Mouse (Mus musculus): ENCODE measurements around the gene Ablim2. TPM values are rescaled to one million over a fixed set of nuclear protein-coding genes. Genes with fewer than 3 reads are reported as not detected.
A peak's percentile ranks its signal among the peaks of the same experiment; 100 is the strongest.

Gene Ablim2
- polyA plus RNA-seq, 1 experiment: 5.8 TPM

DNA sequence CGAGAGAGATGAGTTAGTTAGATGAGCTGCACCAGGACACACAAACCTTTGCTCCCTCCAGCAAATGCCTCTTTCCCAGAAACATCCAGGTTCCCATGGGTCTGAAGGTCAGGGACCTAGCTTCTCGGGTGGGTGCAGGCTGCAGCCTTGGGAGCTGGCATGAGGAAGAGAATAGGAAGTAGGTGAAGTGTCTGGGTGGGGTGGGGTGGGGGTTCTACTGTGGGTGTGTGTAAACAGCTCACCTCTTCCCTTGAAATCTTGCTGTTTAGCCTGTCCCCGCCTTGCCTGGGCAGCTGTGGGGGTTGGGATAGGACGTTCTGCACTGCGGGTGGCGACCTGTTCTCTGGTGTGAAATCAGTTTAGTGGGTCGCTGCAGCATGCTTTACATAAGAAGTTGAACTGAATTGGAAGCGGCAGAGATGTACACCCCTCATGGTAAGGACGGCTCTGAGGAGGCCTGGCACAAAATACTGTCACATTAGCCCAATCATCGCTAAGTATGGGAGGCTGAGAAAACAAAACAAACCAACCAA is 25.0 kb downstream of the Ablim2 start:
- Histone ChIP-seq H3K27ac (ENCODE audit: insufficient read depth, low read depth, low read length) (no peak overlapping the region), H3K4me1 (ENCODE audit: control insufficient read depth, insufficient read depth, low read length) (no peaks in the 10 kb centered on the region), H3K4me3 (ENCODE audit: insufficient read depth, low read depth, low read length) (no peak overlapping the region), H3K27me3 (replicated peaks; ENCODE audit: control insufficient read depth, insufficient read depth, low read length) (no peaks in the 10 kb centered on the region), H3K36me3 (ENCODE audit: control insufficient read depth, insufficient read depth, low read length) (no peaks in the 10 kb centered on the region)
- WGBS: 61% methylated on average over 10 of the region's 10 CpGs
- no peak for DNase-seq
- no peak for TF ChIP-seq POLR2A (IDR thresholded peaks at IDR 0.05; ENCODE audit: low read depth, low read length)
- no peak for TF ChIP-seq CTCF (conservative IDR thresholded peaks at IDR 0.05; ENCODE audit: insufficient read depth, insufficient read length, low read depth, low read length)

DNA sequence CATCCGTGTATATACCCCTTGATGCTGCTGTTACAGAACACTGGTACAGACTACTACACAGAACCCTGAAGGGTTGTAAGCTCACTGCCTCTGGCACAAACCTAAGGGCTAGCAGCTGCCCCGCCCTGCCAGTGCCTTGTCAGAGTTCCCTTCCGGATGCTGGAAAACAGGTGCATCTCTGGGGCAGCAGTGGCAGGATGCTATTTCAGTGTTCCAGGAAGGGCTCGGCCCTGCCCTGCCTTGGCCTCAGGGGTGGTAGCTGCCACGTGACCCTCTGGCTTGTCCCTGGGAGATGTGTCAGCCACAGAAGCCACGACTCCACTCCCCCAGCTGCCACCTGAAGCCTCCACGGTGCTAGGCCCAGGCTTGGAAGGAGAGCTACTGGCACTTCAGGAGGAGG is 28.2 kb downstream of the Ablim2 start:
- no peak overlapping the region for H3K4me3 ChIP-seq (ENCODE audit: insufficient read depth, low read depth, low read length)
- no peak overlapping the region for H3K27ac ChIP-seq (ENCODE audit: insufficient read depth, low read depth, low read length)
- DNase-seq: no peak
- H3K36me3 ChIP-seq (ENCODE audit: control insufficient read depth, insufficient read depth, low read length): no peaks in the 10 kb centered on the region
- no peaks in the 10 kb centered on the region for H3K4me1 ChIP-seq (ENCODE audit: control insufficient read depth, insufficient read depth, low read length)
- TF ChIP-seq CTCF (conservative IDR thresholded peaks at IDR 0.05; ENCODE audit: insufficient read depth, insufficient read length, low read depth, low read length): no peak
- TF ChIP-seq POLR2A (IDR thresholded peaks at IDR 0.05; ENCODE audit: low read depth, low read length): no peak
- H3K27me3 ChIP-seq (replicated peaks; ENCODE audit: control insufficient read depth, insufficient read depth, low read length): no peaks in the 10 kb centered on the region
- 63% methylated on average over 7 of the region's 7 CpGs for WGBS

DNA sequence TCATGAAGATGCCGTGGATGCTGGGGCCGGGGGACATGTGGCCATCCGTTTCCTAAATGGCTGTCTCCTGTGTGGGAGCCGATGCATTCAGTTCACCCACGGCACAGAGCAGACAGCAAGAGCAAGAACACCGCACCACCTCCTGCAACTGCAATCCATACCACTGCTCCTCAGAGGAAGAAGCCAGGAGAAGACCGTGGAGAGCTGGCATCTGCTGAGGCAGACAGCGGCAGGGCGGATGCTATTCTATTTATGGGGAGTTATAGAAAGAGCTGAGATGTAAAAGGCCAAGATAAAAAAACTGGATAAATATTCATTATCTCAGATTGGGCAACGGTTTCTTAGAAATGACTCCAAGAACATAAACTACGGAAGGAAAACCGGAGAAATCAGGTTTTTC is 30.2 kb downstream of the Ablim2 start:
- Histone ChIP-seq H3K4me1 (ENCODE audit: control insufficient read depth, insufficient read depth, low read length) (no peaks in the 10 kb centered on the region), H3K27ac (ENCODE audit: insufficient read depth, low read depth, low read length) (no peak overlapping the region), H3K36me3 (ENCODE audit: control insufficient read depth, insufficient read depth, low read length) (no peaks in the 10 kb centered on the region), H3K4me3 (ENCODE audit: insufficient read depth, low read depth, low read length) (no peak overlapping the region), H3K27me3 (replicated peaks; ENCODE audit: control insufficient read depth, insufficient read depth, low read length) (no peaks in the 10 kb centered on the region)
- no peak for DNase-seq
- 87% methylated on average over 12 of the region's 12 CpGs for WGBS
- no peak for TF ChIP-seq POLR2A (IDR thresholded peaks at IDR 0.05; ENCODE audit: low read depth, low read length)
- no peak for TF ChIP-seq CTCF (conservative IDR thresholded peaks at IDR 0.05; ENCODE audit: insufficient read depth, insufficient read length, low read depth, low read length)

DNA sequence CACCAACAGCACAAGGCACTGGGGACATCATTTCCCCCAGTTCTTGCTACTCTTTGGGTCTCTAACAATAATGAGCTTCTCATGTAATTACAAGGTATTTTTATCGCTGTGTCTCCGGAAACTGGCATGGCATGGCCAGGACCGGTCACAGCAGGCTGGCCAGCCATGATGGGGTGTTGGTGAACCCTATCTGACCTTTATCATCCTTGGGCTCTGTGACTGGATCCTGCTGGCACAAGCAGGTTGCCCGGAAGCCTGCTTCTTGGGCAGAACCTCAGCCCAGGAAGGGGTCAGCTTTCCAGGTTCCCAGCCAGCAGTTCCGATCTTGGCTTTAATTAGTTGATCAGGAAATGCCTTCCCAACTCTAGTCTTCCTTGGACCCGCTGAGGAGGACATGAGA is 31.0 kb downstream of the Ablim2 start:
- Histone ChIP-seq H3K27me3 (replicated peaks; ENCODE audit: control insufficient read depth, insufficient read depth, low read length) (no peaks in the 10 kb centered on the region), H3K27ac (ENCODE audit: insufficient read depth, low read depth, low read length) (no peak overlapping the region), H3K4me3 (ENCODE audit: insufficient read depth, low read depth, low read length) (no peak overlapping the region), H3K4me1 (ENCODE audit: control insufficient read depth, insufficient read depth, low read length) (no peaks in the 10 kb centered on the region), H3K36me3 (ENCODE audit: control insufficient read depth, insufficient read depth, low read length) (no peaks in the 10 kb centered on the region)
- 38% methylated on average over 6 of the region's 6 CpGs for whole genome bisulfite sequencing
- no peak for TF ChIP-seq POLR2A (IDR thresholded peaks at IDR 0.05; ENCODE audit: low read depth, low read length)
- TF ChIP-seq CTCF (conservative IDR thresholded peaks at IDR 0.05; ENCODE audit: insufficient read depth, insufficient read length, low read depth, low read length): no peak
- peak; percentile 26 for DNase-seq

DNA sequence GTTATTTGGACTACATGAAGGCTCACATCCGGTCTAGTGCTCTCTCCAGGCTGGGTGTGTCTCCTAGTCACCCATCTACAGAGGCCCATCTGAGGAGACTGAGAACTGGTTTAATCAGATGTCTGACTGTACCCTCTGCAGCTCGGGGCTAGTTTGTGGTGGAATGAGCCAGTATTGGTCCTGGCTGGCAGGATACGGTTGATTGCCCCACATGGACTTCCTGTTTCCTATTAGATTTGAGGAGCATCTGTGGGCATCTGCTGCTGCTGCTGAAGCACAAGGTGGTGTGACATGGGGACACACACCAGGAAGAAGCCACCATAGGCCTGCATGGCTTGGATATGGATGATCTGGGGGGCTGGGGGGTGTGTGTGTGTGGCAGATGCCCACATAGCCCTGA is 32.0 kb downstream of the Ablim2 start:
- Histone ChIP-seq H3K27me3 (replicated peaks; ENCODE audit: control insufficient read depth, insufficient read depth, low read length) (no peaks in the 10 kb centered on the region), H3K4me3 (ENCODE audit: insufficient read depth, low read depth, low read length) (no peak overlapping the region), H3K27ac (ENCODE audit: insufficient read depth, low read depth, low read length) (no peak overlapping the region), H3K36me3 (ENCODE audit: control insufficient read depth, insufficient read depth, low read length) (no peaks in the 10 kb centered on the region), H3K4me1 (ENCODE audit: control insufficient read depth, insufficient read depth, low read length) (no peaks in the 10 kb centered on the region)
- 57% methylated on average over 3 of the region's 3 CpGs for WGBS
- DNase-seq: peak; percentile 5
- TF ChIP-seq CTCF (conservative IDR thresholded peaks at IDR 0.05; ENCODE audit: insufficient read depth, insufficient read length, low read depth, low read length) (no peak), POLR2A (IDR thresholded peaks at IDR 0.05; ENCODE audit: low read depth, low read length) (no peak)

DNA sequence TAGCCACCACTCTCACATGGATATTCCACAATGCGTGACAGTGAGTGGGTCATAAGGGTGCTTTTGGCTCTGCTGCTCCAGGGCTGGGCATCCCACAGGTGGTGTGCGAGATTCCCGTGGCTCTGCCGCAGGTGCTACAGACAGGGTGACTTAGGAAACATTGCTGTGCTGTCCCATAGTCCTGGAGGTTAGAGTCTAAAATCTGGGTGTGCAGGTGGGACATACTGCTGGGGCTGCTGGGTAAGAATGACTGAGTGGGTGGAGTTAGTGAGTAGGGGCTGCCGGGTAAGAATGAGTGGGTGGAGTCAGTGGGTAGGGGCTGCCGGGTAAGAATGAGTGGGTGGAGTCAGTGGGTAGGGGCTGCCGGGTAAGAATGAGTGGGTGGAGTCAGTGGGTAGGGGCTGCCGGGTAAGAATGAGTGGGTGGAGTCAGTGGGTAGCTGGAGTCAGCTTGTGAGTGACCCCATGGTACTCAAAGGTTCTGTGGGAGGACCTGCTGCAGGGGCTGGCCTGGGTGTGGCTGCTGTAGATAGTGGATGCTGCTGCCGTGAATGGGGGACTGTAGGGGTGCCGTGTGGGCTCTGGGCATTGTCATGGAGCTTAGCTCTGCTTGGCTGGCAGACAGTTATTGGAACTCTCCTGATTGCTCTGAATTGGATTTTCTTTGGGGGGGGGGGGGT is 32.8 kb downstream of the Ablim2 start:
- no peaks in the 10 kb centered on the region for H3K4me1 ChIP-seq (ENCODE audit: control insufficient read depth, insufficient read depth, low read length)
- no peak overlapping the region for H3K27ac ChIP-seq (ENCODE audit: insufficient read depth, low read depth, low read length)
- H3K4me3 ChIP-seq (ENCODE audit: insufficient read depth, low read depth, low read length): no peak overlapping the region
- no peaks in the 10 kb centered on the region for H3K36me3 ChIP-seq (ENCODE audit: control insufficient read depth, insufficient read depth, low read length)
- DNase-seq: no peak
- H3K27me3 ChIP-seq (replicated peaks; ENCODE audit: control insufficient read depth, insufficient read depth, low read length): no peaks in the 10 kb centered on the region
- 48% methylated on average over 10 of the region's 10 CpGs for WGBS
- TF ChIP-seq POLR2A (IDR thresholded peaks at IDR 0.05; ENCODE audit: low read depth, low read length): no peak

DNA sequence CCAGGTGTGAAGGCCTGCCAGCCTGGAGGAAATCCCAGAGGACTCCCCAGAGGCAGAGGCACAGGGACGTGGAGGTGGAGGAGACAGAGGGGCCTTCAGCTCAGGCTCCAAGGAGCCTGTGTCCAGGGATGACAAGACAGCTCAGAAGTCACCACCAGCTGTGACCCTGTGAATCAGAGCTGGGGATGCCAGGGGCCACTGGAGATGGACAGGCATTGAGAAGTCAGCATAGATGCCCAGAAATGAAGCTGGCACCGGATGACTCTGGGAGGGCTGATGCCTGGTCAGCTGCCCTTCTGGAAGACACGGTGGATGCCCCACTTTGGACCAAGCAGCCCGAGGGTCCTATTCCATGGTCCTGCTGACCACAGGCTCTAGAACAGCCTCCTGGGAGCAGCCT is 36.3 kb downstream of the Ablim2 start:
- no peaks in the 10 kb centered on the region for H3K36me3 ChIP-seq (ENCODE audit: control insufficient read depth, insufficient read depth, low read length)
- H3K4me3 ChIP-seq (ENCODE audit: insufficient read depth, low read depth, low read length): no peak overlapping the region
- no peaks in the 10 kb centered on the region for H3K27me3 ChIP-seq (replicated peaks; ENCODE audit: control insufficient read depth, insufficient read depth, low read length)
- WGBS: 91% methylated on average over 4 of the region's 4 CpGs
- no peak for DNase-seq
- TF ChIP-seq CTCF (conservative IDR thresholded peaks at IDR 0.05; ENCODE audit: insufficient read depth, insufficient read length, low read depth, low read length): no peak
- no peak for TF ChIP-seq POLR2A (IDR thresholded peaks at IDR 0.05; ENCODE audit: low read depth, low read length)
- H3K4me1 ChIP-seq (ENCODE audit: control insufficient read depth, insufficient read depth, low read length): no peaks in the 10 kb centered on the region
- H3K27ac ChIP-seq (ENCODE audit: insufficient read depth, low read depth, low read length): no peak overlapping the region
